Mouse (Mus musculus): ENCODE measurements around the gene Maml2.
"Not testable (repeated sequence)": the region's sequence is repeated elsewhere in the genome, so short reads cannot be mapped to it uniquely, and the experiment has no call there.

Gene Maml2

GRCm38 (mm10) chr9:13715891-13716290 lies 418.1 kb downstream of the Maml2 start:
- not testable (repeated sequence) for DNase-seq (ENCODE audit: low spot score in 2 of 2)

GRCm38 (mm10) chr9:13716316-13717099 lies 418.8 kb downstream of the Maml2 start:
- peak; percentile 65 to 83 for DNase-seq (ENCODE audit: low spot score in 2 of 2)

GRCm38 (mm10) chr9:13748404-13748797 lies 450.6 kb downstream of the Maml2 start, which contains the start of gene Mtmr2:
TSS of gene Mtmr2 (plus strand) at chr9:13748410.
- DNase-seq (ENCODE audit: low spot score in 2 of 2): no peak

GRCm38 (mm10) chr9:13748798-13749674 lies 451.3 kb downstream of the Maml2 start:
- DNase-seq (ENCODE audit: low spot score in 2 of 2): peak; percentile 89 to 94

- no peak for DNase-seq (ENCODE audit: low spot score in 2 of 2)
These were observed 451.9 kb downstream of the Maml2 start for GRCm38 (mm10) chr9:13749675-13749998.

- no peak for DNase-seq (ENCODE audit: low spot score in 2 of 2)
These were observed 454.8 kb downstream of the Maml2 start for GRCm38 (mm10) chr9:13752543-13752942.

Measured in frontal cortex, postnatal 14 days (tissue).